Mouse (Mus musculus) liver, embryonic 11.5 days (tissue): ENCODE results near the gene Psme1. TPM values are rescaled to one million over a fixed set of nuclear protein-coding genes. Genes with fewer than 3 reads are reported as not detected.

Experiments used
- ATAC-seq: fragments of 200-750 bp; cut with Nextera tagmentation; replicated peaks from 2 replicates; pipeline ENCODE4 v1.8.0; 2017; ENCODE audit warnings: moderate number of reproducible peaks, mild to moderate bottlenecking, moderate TSS enrichment, moderate library complexity; ENCODE audit not compliant: low FRiP score
- DNase-seq: peaks from one replicate; pipeline ENCODE4 v3.0.0-alpha.2; 2017; ENCODE audit warnings: low spot score
- H3K27ac ChIP-seq: fragments of 300-500 bp; sonication (generic); 2 replicates; pipeline ENCODE4 v1.5.1; 2014; ENCODE audit warnings: mild to moderate bottlenecking, low read depth, low read length, control low read depth
- H3K27me3 ChIP-seq: fragments of 300-500 bp; sonication (generic); replicated peaks from 2 replicates; pipeline ENCODE4 v1.6.1; 2014; ENCODE audit warnings: low read length, mixed read lengths; ENCODE audit not compliant: control insufficient read depth, insufficient read depth
- H3K36me3 ChIP-seq: fragments of 300-500 bp; sonication (generic); 2 replicates; pipeline ENCODE4 v1.6.1; 2014; ENCODE audit warnings: mild to moderate bottlenecking, low read length, moderate library complexity, mixed read lengths; ENCODE audit not compliant: control insufficient read depth, insufficient read depth
- H3K4me1 ChIP-seq: fragments of 300-500 bp; sonication (generic); replicated peaks from 2 replicates; pipeline ENCODE4 v1.6.1; 2014; ENCODE audit warnings: low read length, mixed read lengths; ENCODE audit not compliant: control insufficient read depth, insufficient read depth
- H3K4me2 ChIP-seq: fragments of 300-500 bp; sonication (generic); 2 replicates; pipeline ENCODE4 v1.6.1; 2014; ENCODE audit warnings: mild to moderate bottlenecking, control low read depth, moderate library complexity
- H3K4me3 ChIP-seq: fragments of 300-500 bp; sonication (generic); 2 replicates; pipeline ENCODE4 v1.5.1; 2014; ENCODE audit warnings: low read depth, low read length, control low read depth
- H3K9ac ChIP-seq: fragments of 300-500 bp; sonication (generic); 2 replicates; pipeline ENCODE4 v1.6.1; 2014; ENCODE audit warnings: low read depth, low read length, control low read depth
- H3K9me3 ChIP-seq: fragments of 300-500 bp; sonication (generic); 2 replicates; pipeline ENCODE4 v1.6.1; 2016; ENCODE audit warnings: low read length, inconsistent platforms, mixed read lengths; ENCODE audit not compliant: control insufficient read depth
- WGBS: fragments of 180-500 bp; shearing (Covaris S2); extraction: QIAGEN DNeasy Blood & Tissue Kit; methylation state at CpG from one replicate; pipeline ENCODE4 v1.1.7; 2014; 5-methylcytosine and 5-hydroxymethylcytosine counted together
- polyA plus RNA-seq: library from polyadenylated mRNA; unstranded; fragments of >200 nt; fragmentation: Nextera tagmentation; extraction: Ambion mirVana; gene quantifications from 2 replicates; pipeline ENCODE4 v1.2.1, GENCODE M21; 2014

The Psme1 gene
- 172 and 177 TPM in 2 replicates for polyA plus RNA-seq

- peaks cover 16% of the 10 kb centered on the region; the same call in 1 of the 2 replicates for H3K4me1 ChIP-seq
- 2% methylated on average over 32 of the region's 32 CpGs for WGBS
- peak within 1 kb of the TSS; percentile 77 for H3K4me2 ChIP-seq
- peak; percentile 83 for ATAC-seq
- peak within 1 kb of the TSS; percentile 72 for H3K4me3 ChIP-seq
- DNase-seq = peak; percentile 80
- no peaks in the 10 kb centered on the region for H3K9me3 ChIP-seq
- peak within 1 kb of the TSS; percentile 88 for H3K9ac ChIP-seq
- H3K36me3 ChIP-seq = peaks cover 13% of the 10 kb centered on the region; the same call in 1 of the 2 replicates
- peak within 1 kb of the TSS; percentile 81 for H3K27ac ChIP-seq
- H3K27me3 ChIP-seq = no peaks in the 10 kb centered on the region
These were observed at the start of gene Psme1 for GRCm38 (mm10) chr14:55577871-55578667. Psme1 (plus strand) TSS chr14:55578123.

DNA sequence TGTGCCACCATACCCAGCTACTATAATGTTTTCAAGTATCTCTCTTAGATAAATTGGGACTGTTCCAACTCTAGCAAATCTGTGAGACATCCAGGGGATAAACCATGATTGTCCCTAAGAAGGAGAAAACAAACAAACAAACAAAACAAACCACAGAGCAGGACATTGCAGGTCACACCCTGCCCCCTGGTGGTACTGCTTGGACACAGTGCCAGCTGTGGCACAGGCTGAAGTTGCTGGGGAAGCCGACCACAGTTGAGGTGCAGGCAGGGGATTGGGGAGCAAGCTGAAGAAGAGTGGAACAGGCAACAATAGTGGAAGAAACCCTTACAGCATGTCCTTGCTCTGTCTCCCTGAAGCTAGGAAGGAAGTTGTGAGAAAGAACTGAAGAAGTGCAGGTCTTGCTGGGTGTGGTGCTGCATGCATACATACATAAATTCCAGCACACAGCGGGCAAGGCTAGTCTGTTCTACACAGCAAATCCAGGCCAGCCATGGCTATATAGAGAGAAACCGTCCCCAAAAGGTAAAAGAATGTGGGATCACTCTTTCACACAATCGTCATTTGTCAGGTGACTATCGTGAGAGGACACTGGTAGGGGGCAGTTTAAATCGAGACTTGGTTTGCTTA lies 41.7 kb upstream of the Psme1 start:
- DNase-seq = no peak
- WGBS = 48% methylated on average over 6 of the region's 6 CpGs
- no peaks in the 10 kb centered on the region for H3K36me3 ChIP-seq

DNA sequence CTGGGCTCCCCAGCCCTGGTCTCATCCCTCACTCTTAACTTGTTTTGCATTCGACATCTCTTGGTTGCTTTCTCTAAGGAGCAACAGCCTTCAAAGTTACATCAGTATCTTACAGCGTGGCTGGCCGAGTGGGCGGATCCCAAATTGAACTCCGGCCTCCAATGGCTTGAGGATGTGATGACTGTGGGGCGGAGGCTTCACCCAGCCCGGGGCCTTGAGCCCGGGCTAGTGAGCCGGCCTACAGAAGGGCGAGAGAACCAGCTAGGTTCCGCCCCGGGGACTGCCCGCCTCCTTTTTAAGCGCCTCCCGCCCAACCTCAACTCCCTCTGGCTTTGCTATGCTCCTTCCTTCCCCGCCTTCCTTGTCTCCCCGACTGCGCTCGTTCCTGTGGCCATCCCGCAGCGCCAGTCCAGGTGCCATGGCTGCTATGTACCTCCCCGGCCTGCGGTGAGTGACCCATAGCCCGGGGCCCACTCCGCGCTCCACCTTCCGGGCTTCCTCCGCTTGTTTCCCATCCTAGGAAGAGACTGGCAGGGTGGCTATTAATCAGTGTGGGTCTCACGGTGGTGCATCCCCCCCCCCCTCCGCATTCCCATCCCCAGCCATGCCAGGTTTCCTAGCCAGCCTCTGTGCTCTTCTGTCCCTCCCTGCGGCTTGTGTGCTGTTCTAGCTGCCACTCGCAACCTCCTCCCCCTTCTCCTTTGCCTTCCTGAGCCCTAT lies 37.7 kb upstream of the Psme1 start, which contains the start of gene Pck2:
TSS of gene Pck2 (plus strand) at position 200 of the 720 bp plus-strand sequence.
- Histone ChIP-seq H3K27me3 (no peaks in the 10 kb centered on the region), H3K27ac (peak within 1 kb of the TSS; percentile 86), H3K9ac (peak within 1 kb of the TSS; percentile 88), H3K36me3 (peaks cover 19% of the 10 kb centered on the region), H3K9me3 (no peaks in the 10 kb centered on the region), H3K4me2 (peak within 1 kb of the TSS; percentile 92), H3K4me3 (peak within 1 kb of the TSS; percentile 78), H3K4me1 (peaks cover 17% of the 10 kb centered on the region)
- ATAC-seq = peak; percentile 98
- under 1% methylated on average over 32 of the region's 32 CpGs for WGBS
- peak; percentile 85 for DNase-seq

More for the DNA sequence above, 41.7 kb upstream of the Psme1 start:
- no peak for ATAC-seq
- no peak overlapping the region for H3K4me3 ChIP-seq
- H3K27ac ChIP-seq = no peak overlapping the region
- no peak overlapping the region for H3K9ac ChIP-seq
- no peaks in the 10 kb centered on the region for H3K9me3 ChIP-seq
- H3K4me1 ChIP-seq = peaks cover 10% of the 10 kb centered on the region
- no peak overlapping the region for H3K4me2 ChIP-seq
- 0 out of 2 replicates have a peak, but pooled peaks cover 3% of the 10 kb centered on the region for H3K27me3 ChIP-seq

- 4% methylated on average over 10 of the region's 10 CpGs for WGBS
- H3K4me2 ChIP-seq = peak overlapping the region; percentile 92
- H3K4me3 ChIP-seq = peak overlapping the region; percentile 78
- H3K9ac ChIP-seq = peak overlapping the region; percentile 88
- no peaks in the 10 kb centered on the region for H3K27me3 ChIP-seq
- DNase-seq (peak; percentile 72), ATAC-seq (peak; percentile 59)
- H3K36me3 ChIP-seq = peaks cover 21% of the 10 kb centered on the region
- peaks cover 17% of the 10 kb centered on the region for H3K4me1 ChIP-seq
- H3K9me3 ChIP-seq = no peaks in the 10 kb centered on the region
- peak overlapping the region; percentile 86 for H3K27ac ChIP-seq
These were observed 37.1 kb upstream of the Psme1 start for GRCm38 (mm10) chr14:55540787-55541321.

- Histone ChIP-seq H3K4me3 (no peak overlapping the region), H3K9ac (no peak overlapping the region)
These were observed 35.7 kb upstream of the Psme1 start for GRCm38 (mm10) chr14:55542268-55542667.

GRCm38 (mm10) chr14:55544334-55544733 lies 33.6 kb upstream of the Psme1 start:
- 89% methylated on average over 9 of the region's 9 CpGs for WGBS
- no peak for ATAC-seq
- Histone ChIP-seq H3K4me1 (peaks cover 17% of the 10 kb centered on the region), H3K27ac (no peak overlapping the region), H3K27me3 (no peaks in the 10 kb centered on the region), H3K9me3 (no peaks in the 10 kb centered on the region), H3K4me2 (no peak overlapping the region), H3K9ac (no peak overlapping the region), H3K36me3 (peaks cover 43% of the 10 kb centered on the region), H3K4me3 (no peak overlapping the region)
- DNase-seq = no peak

More at GRCm38 (mm10) chr14:55542268-55542667, 35.7 kb upstream of the Psme1 start:
- peaks cover 27% of the 10 kb centered on the region for H3K36me3 ChIP-seq
- 91% methylated on average over 12 of the region's 12 CpGs for WGBS
- ATAC-seq (no peak), DNase-seq (no peak)
- no peaks in the 10 kb centered on the region for H3K27me3 ChIP-seq
- H3K9me3 ChIP-seq = no peaks in the 10 kb centered on the region
- peaks cover 17% of the 10 kb centered on the region for H3K4me1 ChIP-seq
- peak overlapping the region; percentile 92 for H3K4me2 ChIP-seq
- H3K27ac ChIP-seq = no peak overlapping the region

DNA sequence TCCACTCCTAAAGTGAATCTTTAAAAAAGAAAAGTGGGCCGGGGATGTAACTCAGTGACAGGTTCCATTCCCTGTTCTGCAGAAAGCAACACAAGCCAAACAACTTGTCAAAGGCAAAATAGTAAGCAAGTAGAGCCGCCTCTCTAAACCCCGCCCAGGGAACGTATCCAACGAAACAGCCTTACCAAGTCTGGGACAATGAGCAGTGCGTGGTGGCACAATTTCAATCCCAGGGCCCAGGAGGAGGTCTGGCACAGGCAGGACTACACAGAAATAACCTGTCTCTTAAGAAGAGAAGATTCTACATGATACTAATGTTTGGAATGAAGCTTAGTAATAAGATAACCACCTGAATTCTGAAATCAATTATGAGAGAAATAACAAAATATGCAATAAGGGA lies 27.7 kb upstream of the Psme1 start:
- no peaks in the 10 kb centered on the region for H3K27me3 ChIP-seq
- DNase-seq (no peak), ATAC-seq (no peak)
- no peak overlapping the region for H3K9ac ChIP-seq
- no peaks in the 10 kb centered on the region for H3K9me3 ChIP-seq
- H3K36me3 ChIP-seq = peaks cover 24% of the 10 kb centered on the region
- no peak overlapping the region for H3K4me3 ChIP-seq
- H3K4me1 ChIP-seq = no peaks in the 10 kb centered on the region
- no peak overlapping the region for H3K27ac ChIP-seq
- 89% methylated on average over 6 of the region's 6 CpGs for WGBS
- H3K4me2 ChIP-seq = no peak overlapping the region

- Histone ChIP-seq H3K36me3 (peaks cover 17% of the 10 kb centered on the region), H3K4me1 (no peaks in the 10 kb centered on the region; the same call in 1 of the 2 replicates), H3K9me3 (no peaks in the 10 kb centered on the region), H3K9ac (no peak overlapping the region), H3K27ac (no peak overlapping the region), H3K27me3 (no peaks in the 10 kb centered on the region), H3K4me2 (no peak overlapping the region), H3K4me3 (no peak overlapping the region)
- WGBS = 74% methylated on average over 5 of the region's 5 CpGs
- ATAC-seq = no peak
- no peak for DNase-seq
These were observed 26.6 kb upstream of the Psme1 start for GRCm38 (mm10) chr14:55551347-55551746.
